Mouse (Mus musculus): ENCODE measurements around the gene Gpank1. TPM values are rescaled to one million over a fixed set of nuclear protein-coding genes. Genes with fewer than 3 reads are reported as not detected.

The Gpank1 gene
- polyA plus RNA-seq, 1 experiment, result 25.3 TPM

- Histone ChIP-seq H3K4me1 (ENCODE audit: control insufficient read depth, insufficient read depth, insufficient read length, low read length) (peaks cover 9% of the 10 kb centered on the region; the same call in 1 of the 2 replicates), H3K27me3 (ENCODE audit: control insufficient read depth, insufficient read depth, low read length) (no peaks in the 10 kb centered on the region), H3K36me3 (ENCODE audit: control insufficient read depth, insufficient read depth, low read length) (peaks cover 57% of the 10 kb centered on the region), H3K27ac (ENCODE audit: insufficient read depth, low read depth, low read length) (no peak overlapping the region), H3K4me3 (ENCODE audit: low read depth, low read length) (no peak overlapping the region)
- WGBS, result 76% methylated on average over 11 of the region's 11 CpGs
- TF ChIP-seq CTCF (IDR thresholded peaks at IDR 0.05; ENCODE audit: extremely low read depth, insufficient read length, insufficient replicate concordance, low read depth, low read length) (no peak), POLR2A (IDR thresholded peaks at IDR 0.05; ENCODE audit: low read depth, low read length) (no peak)
These were observed 40.2 kb downstream of the Gpank1 start for GRCm38 (mm10) chr17:35161421-35161820.

- H3K4me1 ChIP-seq (ENCODE audit: control insufficient read depth, insufficient read depth, insufficient read length, low read length), result peaks cover 10% of the 10 kb centered on the region; the same call in 1 of the 2 replicates
- H3K4me3 ChIP-seq (ENCODE audit: low read depth, low read length), result no peak overlapping the region
- WGBS, result 70% methylated on average over 14 of the region's 14 CpGs
- peaks cover 50% of the 10 kb centered on the region for H3K36me3 ChIP-seq (ENCODE audit: control insufficient read depth, insufficient read depth, low read length)
- no peak overlapping the region for H3K27ac ChIP-seq (ENCODE audit: insufficient read depth, low read depth, low read length)
- H3K27me3 ChIP-seq (ENCODE audit: control insufficient read depth, insufficient read depth, low read length), result no peaks in the 10 kb centered on the region
- TF ChIP-seq POLR2A (IDR thresholded peaks at IDR 0.05; ENCODE audit: low read depth, low read length) (no peak), CTCF (IDR thresholded peaks at IDR 0.05; ENCODE audit: extremely low read depth, insufficient read length, insufficient replicate concordance, low read depth, low read length) (no peak)
These were observed 40.9 kb downstream of the Gpank1 start for GRCm38 (mm10) chr17:35162121-35162520.

GRCm38 (mm10) chr17:35162730-35163129, 41.5 kb downstream of the Gpank1 start:
- Histone ChIP-seq H3K36me3 (ENCODE audit: control insufficient read depth, insufficient read depth, low read length) (peaks cover 44% of the 10 kb centered on the region), H3K4me1 (ENCODE audit: control insufficient read depth, insufficient read depth, insufficient read length, low read length) (peaks cover 10% of the 10 kb centered on the region; the same call in 1 of the 2 replicates), H3K4me3 (ENCODE audit: low read depth, low read length) (peak overlapping the region; percentile 35), H3K27me3 (ENCODE audit: control insufficient read depth, insufficient read depth, low read length) (no peaks in the 10 kb centered on the region), H3K27ac (ENCODE audit: insufficient read depth, low read depth, low read length) (no peak overlapping the region)
- WGBS, result 10% methylated on average over 12 of the region's 12 CpGs
- TF ChIP-seq POLR2A (IDR thresholded peaks at IDR 0.05; ENCODE audit: low read depth, low read length), result no peak

- H3K27ac ChIP-seq (ENCODE audit: insufficient read depth, low read depth, low read length), result peak overlapping the region; percentile 80
- H3K27me3 ChIP-seq (ENCODE audit: control insufficient read depth, insufficient read depth, low read length), result no peaks in the 10 kb centered on the region
- WGBS, result 2% methylated on average over 8 of the region's 8 CpGs
- H3K36me3 ChIP-seq (ENCODE audit: control insufficient read depth, insufficient read depth, low read length), result peaks cover 37% of the 10 kb centered on the region
- TF ChIP-seq POLR2A (IDR thresholded peaks at IDR 0.05; ENCODE audit: low read depth, low read length), result no peak
- TF ChIP-seq CTCF (IDR thresholded peaks at IDR 0.05; ENCODE audit: extremely low read depth, insufficient read length, insufficient replicate concordance, low read depth, low read length), result no peak
- H3K4me1 ChIP-seq (ENCODE audit: control insufficient read depth, insufficient read depth, insufficient read length, low read length), result peaks cover 10% of the 10 kb centered on the region; the same call in 1 of the 2 replicates
- H3K4me3 ChIP-seq (ENCODE audit: low read depth, low read length), result peak overlapping the region; percentile 99
These were observed 42.2 kb downstream of the Gpank1 start for GRCm38 (mm10) chr17:35163326-35164081.

- peak overlapping the region; percentile 80 for H3K27ac ChIP-seq (ENCODE audit: insufficient read depth, low read depth, low read length)
- H3K4me1 ChIP-seq (ENCODE audit: control insufficient read depth, insufficient read depth, insufficient read length, low read length), result peaks cover 10% of the 10 kb centered on the region; the same call in 1 of the 2 replicates
- peak overlapping the region; percentile 99 for H3K4me3 ChIP-seq (ENCODE audit: low read depth, low read length)
- no peaks in the 10 kb centered on the region for H3K27me3 ChIP-seq (ENCODE audit: control insufficient read depth, insufficient read depth, low read length)
- 2% methylated on average over 28 of the region's 28 CpGs for WGBS
- peaks cover 30% of the 10 kb centered on the region for H3K36me3 ChIP-seq (ENCODE audit: control insufficient read depth, insufficient read depth, low read length)
- TF ChIP-seq POLR2A (IDR thresholded peaks at IDR 0.05; ENCODE audit: low read depth, low read length) (no peak), CTCF (IDR thresholded peaks at IDR 0.05; ENCODE audit: extremely low read depth, insufficient read length, insufficient replicate concordance, low read depth, low read length) (no peak)
These were observed 42.9 kb downstream of the Gpank1 start for GRCm38 (mm10) chr17:35164218-35164567.

GRCm38 (mm10) chr17:35164568-35165450, 43.6 kb downstream of the Gpank1 start, which contains the start of gene Prrc2a:
Prrc2a (minus strand) TSS chr17:35164897.
- Histone ChIP-seq H3K27ac (ENCODE audit: insufficient read depth, low read depth, low read length) (peak within 1 kb of the TSS; percentile 99), H3K4me3 (ENCODE audit: low read depth, low read length) (peak within 1 kb of the TSS; percentile 99), H3K4me1 (ENCODE audit: control insufficient read depth, insufficient read depth, insufficient read length, low read length) (peaks cover 10% of the 10 kb centered on the region; the same call in 1 of the 2 replicates), H3K36me3 (ENCODE audit: control insufficient read depth, insufficient read depth, low read length) (peaks cover 24% of the 10 kb centered on the region), H3K27me3 (ENCODE audit: control insufficient read depth, insufficient read depth, low read length) (no peaks in the 10 kb centered on the region)
- TF ChIP-seq CTCF (IDR thresholded peaks at IDR 0.05; ENCODE audit: extremely low read depth, insufficient read length, insufficient replicate concordance, low read depth, low read length) (no peak), POLR2A (IDR thresholded peaks at IDR 0.05; ENCODE audit: low read depth, low read length) (peak; percentile 86; the same call in 1 of the 2 replicates)
- 1% methylated on average over 85 of the region's 89 CpGs for WGBS
